In the genomic region with DNA sequence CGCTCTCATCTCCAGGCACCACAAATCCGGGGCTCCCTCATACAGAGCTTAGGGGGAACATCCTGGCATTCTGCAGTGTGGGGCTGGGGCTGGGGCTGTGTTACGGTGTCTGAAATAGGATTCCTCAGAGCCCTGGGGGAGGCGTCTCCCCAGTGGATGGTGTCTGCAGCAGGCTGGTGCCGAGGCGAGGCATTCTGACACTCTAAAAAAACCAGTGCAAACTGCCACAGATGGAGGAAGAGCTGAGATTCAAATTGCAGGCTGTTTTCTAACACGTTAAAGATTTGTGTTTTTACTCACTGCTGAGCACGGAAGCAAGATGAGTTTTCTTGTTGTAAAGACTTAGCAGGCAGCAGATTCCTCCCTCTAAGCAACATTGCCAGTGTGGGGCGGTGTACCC, we compare ENCODE assay signal across 14 mouse cellular contexts. TPM values are rescaled to one million over a fixed set of nuclear protein-coding genes. Genes with fewer than 3 reads are reported as not detected.
DNase-seq lines count a peak whose midpoint lies in the region; ATAC-seq and TF ChIP-seq lines count a peak whose summit lies in the region.
"Had no signal": no experiment of that assay in that cellular context is flagged by ENCODE, and none has a peak within 500 bp of the region (broad histone marks: within the 10 kb centered on the region; RNA-seq: fewer than 3 reads in every experiment).

No protein-coding gene starts in this region.

- H3K27ac ChIP-seq in limb, embryonic 13.5 days: no peak overlapping the region
- H3K27ac ChIP-seq in midbrain, postnatal 0 days (ENCODE audit: low read depth, low read length): no peak overlapping the region
- no peak overlapping the region for H3K27ac ChIP-seq in kidney, embryonic 15.5 days
- H3K27ac ChIP-seq: liver, embryonic 15.5 days had no signal

- TF ChIP-seq POLR2A in brain, embryonic 14.5 days (IDR thresholded peaks at IDR 0.05; ENCODE audit: borderline replicate concordance, extremely low read depth, insufficient read depth, insufficient read length, poor library complexity, severe bottlenecking): no peak

- H3K36me3 ChIP-seq in limb, embryonic 13.5 days: no peaks in the 10 kb centered on the region
- H3K36me3 ChIP-seq in midbrain, postnatal 0 days (ENCODE audit: insufficient read depth, low read length): no peaks in the 10 kb centered on the region
- no peaks in the 10 kb centered on the region for H3K36me3 ChIP-seq in kidney, embryonic 15.5 days
- H3K36me3 ChIP-seq: liver, embryonic 15.5 days had no signal

- WGBS in limb, embryonic 13.5 days: 34% methylated on average over 9 of the region's 9 CpGs
- WGBS in midbrain, postnatal 0 days: 61% methylated on average over 9 of the region's 9 CpGs
- WGBS in kidney, embryonic 15.5 days: 36% methylated on average over 9 of the region's 9 CpGs

- H3K9ac ChIP-seq in limb, embryonic 13.5 days: peak overlapping the region; percentile 43
- no peak overlapping the region for H3K9ac ChIP-seq in midbrain, postnatal 0 days (replicated peaks; ENCODE audit: low read length, poor library complexity, severe bottlenecking)
- no peak overlapping the region for H3K9ac ChIP-seq in kidney, embryonic 15.5 days
- H3K9ac ChIP-seq: liver, embryonic 15.5 days had no signal

- H3K4me2 ChIP-seq in limb, embryonic 13.5 days (replicated peaks): no peak overlapping the region
- no peak overlapping the region for H3K4me2 ChIP-seq in midbrain, postnatal 0 days (ENCODE audit: low read depth, low read length, poor library complexity, severe bottlenecking)
- no peak overlapping the region for H3K4me2 ChIP-seq in kidney, embryonic 15.5 days
- H3K4me2 ChIP-seq: liver, embryonic 15.5 days had no signal

- H3K4me1 ChIP-seq in limb, embryonic 13.5 days: 0 out of 2 replicates have a peak, but pooled peaks cover 6% of the 10 kb centered on the region
- no peaks in the 10 kb centered on the region for H3K4me1 ChIP-seq in midbrain, postnatal 0 days (ENCODE audit: insufficient read depth, low read length)
- no peaks in the 10 kb centered on the region for H3K4me1 ChIP-seq in kidney, embryonic 15.5 days
- H3K4me1 ChIP-seq: liver, embryonic 15.5 days had no signal

- TF ChIP-seq CTCF in brain, embryonic 14.5 days (IDR thresholded peaks at IDR 0.05; ENCODE audit: borderline replicate concordance, extremely low read depth, insufficient read depth, insufficient read length): no peak
- TF ChIP-seq CTCF in midbrain, postnatal 0 days (IDR thresholded peaks at IDR 0.05): no peak

- no peaks in the 10 kb centered on the region for H3K27me3 ChIP-seq in limb, embryonic 13.5 days
- H3K27me3 ChIP-seq in midbrain, postnatal 0 days (ENCODE audit: insufficient read depth, low read length): no peaks in the 10 kb centered on the region
- no peaks in the 10 kb centered on the region for H3K27me3 ChIP-seq in kidney, embryonic 15.5 days
- H3K27me3 ChIP-seq: Patski had no signal

- no peak overlapping the region for H3K4me3 ChIP-seq in limb, embryonic 13.5 days
- H3K4me3 ChIP-seq in midbrain, postnatal 0 days (ENCODE audit: low read depth, low read length): no peak overlapping the region
- H3K4me3 ChIP-seq in kidney, embryonic 15.5 days (replicated peaks): no peak overlapping the region
- H3K4me3 ChIP-seq: erythroblast, embryonic 14.5 days; liver, embryonic 15.5 days had no signal

- H3K9me3 ChIP-seq in limb, embryonic 13.5 days: no peaks in the 10 kb centered on the region
- no peaks in the 10 kb centered on the region for H3K9me3 ChIP-seq in midbrain, postnatal 0 days (ENCODE audit: low read length)
- H3K9me3 ChIP-seq in kidney, embryonic 15.5 days (replicated peaks): no peaks in the 10 kb centered on the region
- H3K9me3 ChIP-seq: liver, embryonic 15.5 days had no signal

- DNase-seq in brain, embryonic 14.5 days (ENCODE audit: low read depth): peak; percentile 32
- peak; percentile 64 for DNase-seq in layer of hippocampus, adult 9-11 months
- no peak for DNase-seq in midbrain, postnatal 0 days (ENCODE audit: low spot score)
- DNase-seq in ovary, postnatal 14 days (ENCODE audit: low spot score): no peak
- no peak for DNase-seq in embryo, embryonic 10.5 days (ENCODE audit: low spot score)
- DNase-seq: cerebellum, postnatal 14 days; kidney, adult 8-10 months had no signal

- peak; percentile 95 for ATAC-seq in frontal cortex, adult (ENCODE audit: low TSS enrichment)
- ATAC-seq in limb, embryonic 13.5 days (ENCODE audit: low FRiP score, low read depth): no peak
- ATAC-seq in midbrain, postnatal 0 days (ENCODE audit: low FRiP score): no peak
- ATAC-seq in kidney, embryonic 15.5 days (replicated peaks; ENCODE audit: low FRiP score): no peak
- ATAC-seq: hindbrain, embryonic 16.5 days; Patski had no signal

RNA-seq across cellular contexts. Expression of gene Ccne1, which starts 33.0 kb away (rescaled TPM):
- 12.2 and 14.7 TPM in 2 replicates for polyA plus RNA-seq in brain, embryonic 14.5 days (2012; rRNA removed)
- 76.3 and 77.5 TPM in 2 replicates for polyA plus RNA-seq in limb, embryonic 13.5 days (2015; fragmentation: Nextera tagmentation; extraction: Ambion mirVana)
- total RNA-seq in midbrain, postnatal 0 days (2014; rRNA removed): 9.5 and 11.4 TPM in 2 replicates
- polyA plus RNA-seq in midbrain, postnatal 0 days (2015; fragmentation: Nextera tagmentation; extraction: Ambion mirVana): 13.2 and 13.4 TPM in 2 replicates
- 65.9 and 71.4 TPM in 2 replicates for polyA plus RNA-seq in kidney, embryonic 15.5 days (2015; fragmentation: Nextera tagmentation; extraction: Ambion mirVana)

RNA-seq across cellular contexts. Expression of gene 1600014C10Rik, which starts 42.7 kb away (rescaled TPM):
- polyA plus RNA-seq in brain, embryonic 14.5 days (2012; rRNA removed): 15.7 and 21.7 TPM in 2 replicates
- polyA plus RNA-seq in limb, embryonic 13.5 days (2015; fragmentation: Nextera tagmentation; extraction: Ambion mirVana): 18.3 and 19.8 TPM in 2 replicates
- 44.0 and 44.2 TPM in 2 replicates for total RNA-seq in midbrain, postnatal 0 days (2014; rRNA removed)
- 30.3 and 35.2 TPM in 2 replicates for polyA plus RNA-seq in midbrain, postnatal 0 days (2015; fragmentation: Nextera tagmentation; extraction: Ambion mirVana)
- polyA plus RNA-seq in kidney, embryonic 15.5 days (2015; fragmentation: Nextera tagmentation; extraction: Ambion mirVana): 14.5 and 17.4 TPM in 2 replicates
- polyA plus RNA-seq: erythroblast, embryonic 14.5 days had no signal

Comparison
In these comparisons a context has a peak if more than half of its experiments do, and no peak if none do; other contexts are left out.
1. DNase-seq: peak in brain, embryonic 14.5 days (single experiment) and layer of hippocampus, adult 9-11 months (single experiment); none in midbrain, postnatal 0 days (single experiment), ovary, postnatal 14 days (single experiment) and embryo, embryonic 10.5 days (single experiment).